Mouse (Mus musculus) liver, adult 2 months (tissue): ENCODE data around the gene Banp.

Experiments
- CTCF ChIP-seq: fragments of 200-500 bp; IDR thresholded peaks from 2 replicates; pipeline ENCODE4 v1.5.1; 2011; ENCODE audit warnings: low read depth, low read length, control low read depth
- POLR2A ChIP-seq: fragments of 200-500 bp; IDR thresholded peaks from 2 replicates; pipeline ENCODE4 v1.6.1; 2011; ENCODE audit warnings: low read length, control low read depth; ENCODE audit not compliant: insufficient read depth; ENCODE audit errors: extremely low read depth

GRCm38 (mm10) chr8:122069281-122069680, 119.7 kb downstream of the Banp start:
- TF ChIP-seq CTCF (no peak), POLR2A (no peak)
